Mouse (Mus musculus): Measurements from ENCODE around the gene Mesp1.

The Mesp1 gene

DNA sequence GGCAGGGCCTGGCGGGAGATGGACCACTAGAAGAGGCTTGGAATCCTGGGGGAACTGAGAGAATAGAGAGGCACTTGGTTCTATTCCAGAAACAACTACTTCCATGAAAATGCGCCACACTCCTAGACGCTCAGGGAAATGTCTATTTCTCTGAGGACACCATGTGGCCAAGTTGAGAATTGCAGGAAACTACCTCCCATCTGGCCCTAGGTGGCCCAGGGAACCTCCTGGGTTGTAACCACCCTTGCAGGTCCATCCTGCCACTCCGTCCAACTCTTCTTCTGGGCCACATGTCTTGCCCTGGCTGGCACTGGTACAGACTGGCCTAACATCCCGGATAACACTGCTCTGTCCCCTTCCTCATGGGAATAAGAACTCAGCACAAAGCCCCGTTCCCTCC is 7.3 kb downstream of the Mesp1 start:
- peak; percentile 40 for DNase-seq

DNA sequence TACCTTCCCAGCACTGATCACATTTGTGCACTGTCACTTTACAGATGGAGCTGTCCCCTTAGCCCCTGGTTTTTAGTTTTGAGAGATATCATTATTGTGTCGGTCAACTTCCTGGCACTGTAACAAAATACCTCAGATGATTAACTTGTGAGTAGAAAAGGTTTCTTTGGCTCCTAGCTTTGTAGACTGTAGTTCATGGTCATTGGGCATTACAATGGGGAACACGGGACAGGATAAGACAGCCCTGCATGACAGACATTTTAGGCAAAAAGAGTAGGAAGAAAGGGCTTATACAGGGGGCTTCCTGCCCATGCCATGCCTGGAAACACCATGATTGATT is 11.1 kb downstream of the Mesp1 start:
- no peak for DNase-seq

DNA sequence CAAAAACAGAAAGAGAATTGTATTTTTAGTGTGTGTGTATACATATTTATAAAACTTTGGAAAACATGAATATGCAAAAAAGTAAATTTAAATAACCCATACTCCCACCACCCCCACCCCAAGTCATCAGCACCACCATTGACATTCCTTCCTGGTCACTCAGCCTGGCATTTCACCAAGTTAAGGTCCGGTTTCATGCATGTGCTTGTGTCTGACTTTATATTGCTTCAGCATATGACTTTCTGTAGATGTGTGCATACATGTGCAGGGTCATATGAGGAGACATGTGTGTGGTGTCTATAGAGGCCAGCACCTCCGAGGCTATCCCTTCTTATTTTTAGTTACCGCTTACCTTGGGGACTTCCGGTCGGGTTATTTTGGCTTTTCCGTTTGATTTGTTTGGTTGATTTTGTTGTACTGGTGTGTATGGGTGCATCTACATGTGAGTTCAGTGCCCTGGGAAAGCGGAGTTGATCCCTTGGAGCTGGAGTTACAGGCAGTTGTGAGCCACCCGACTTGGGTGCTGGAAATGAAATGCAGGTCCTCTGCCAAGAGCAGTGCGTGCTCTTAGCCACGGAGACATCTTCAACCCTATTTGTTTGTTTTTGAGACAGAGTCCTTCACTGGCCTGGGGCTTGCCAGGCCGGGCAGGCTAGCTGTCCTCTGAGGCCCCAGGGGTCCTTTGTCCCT is 11.6 kb downstream of the Mesp1 start:
- no peak for DNase-seq

DNA sequence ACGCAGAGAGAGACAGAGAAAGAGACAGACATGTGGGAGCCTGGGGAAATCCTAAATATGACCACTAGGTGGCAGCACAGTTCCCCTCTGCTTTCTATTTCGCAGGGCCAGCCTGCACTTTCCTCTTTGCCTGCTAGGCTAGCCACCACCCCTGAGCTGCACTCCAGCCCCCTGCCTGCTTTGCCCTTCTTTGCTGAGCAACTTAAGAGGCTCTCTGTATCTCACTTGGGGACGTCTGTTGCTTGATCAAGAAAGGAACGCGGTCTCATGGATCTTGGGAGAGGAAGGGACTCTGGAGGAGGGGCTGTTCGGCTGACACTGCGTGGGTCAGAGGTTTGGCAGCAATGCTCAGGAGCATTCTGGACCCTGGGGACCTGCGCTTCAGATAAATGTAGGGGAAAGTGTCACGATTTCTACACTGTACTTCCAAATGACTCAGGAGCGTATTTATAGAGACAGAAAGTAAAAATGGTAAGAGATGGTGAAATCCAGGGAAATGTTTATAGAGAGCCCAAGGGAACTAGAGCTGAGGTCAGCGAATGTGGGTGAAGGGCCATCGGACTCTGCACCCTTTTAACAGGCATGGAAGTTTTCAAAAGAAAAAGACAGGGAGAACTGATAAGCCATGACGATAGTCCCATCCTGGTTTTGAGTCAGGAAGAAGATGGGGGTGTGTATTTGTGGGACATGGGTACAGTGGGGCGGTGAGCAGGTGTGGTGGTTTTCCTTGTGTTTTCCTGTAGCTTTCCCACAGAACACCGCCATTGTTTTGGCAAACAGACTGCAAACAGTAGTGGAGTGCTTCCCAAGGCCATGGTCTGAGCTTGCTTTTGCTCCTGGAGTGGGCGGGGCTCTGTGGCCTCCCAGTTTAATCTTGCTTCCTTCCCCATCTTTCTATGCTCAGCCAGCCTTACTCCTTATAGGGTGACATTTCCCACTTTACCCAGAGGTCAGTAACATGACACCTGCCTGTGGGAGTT is 12.7 kb downstream of the Mesp1 start:
- DNase-seq, result peak; percentile 65

DNA sequence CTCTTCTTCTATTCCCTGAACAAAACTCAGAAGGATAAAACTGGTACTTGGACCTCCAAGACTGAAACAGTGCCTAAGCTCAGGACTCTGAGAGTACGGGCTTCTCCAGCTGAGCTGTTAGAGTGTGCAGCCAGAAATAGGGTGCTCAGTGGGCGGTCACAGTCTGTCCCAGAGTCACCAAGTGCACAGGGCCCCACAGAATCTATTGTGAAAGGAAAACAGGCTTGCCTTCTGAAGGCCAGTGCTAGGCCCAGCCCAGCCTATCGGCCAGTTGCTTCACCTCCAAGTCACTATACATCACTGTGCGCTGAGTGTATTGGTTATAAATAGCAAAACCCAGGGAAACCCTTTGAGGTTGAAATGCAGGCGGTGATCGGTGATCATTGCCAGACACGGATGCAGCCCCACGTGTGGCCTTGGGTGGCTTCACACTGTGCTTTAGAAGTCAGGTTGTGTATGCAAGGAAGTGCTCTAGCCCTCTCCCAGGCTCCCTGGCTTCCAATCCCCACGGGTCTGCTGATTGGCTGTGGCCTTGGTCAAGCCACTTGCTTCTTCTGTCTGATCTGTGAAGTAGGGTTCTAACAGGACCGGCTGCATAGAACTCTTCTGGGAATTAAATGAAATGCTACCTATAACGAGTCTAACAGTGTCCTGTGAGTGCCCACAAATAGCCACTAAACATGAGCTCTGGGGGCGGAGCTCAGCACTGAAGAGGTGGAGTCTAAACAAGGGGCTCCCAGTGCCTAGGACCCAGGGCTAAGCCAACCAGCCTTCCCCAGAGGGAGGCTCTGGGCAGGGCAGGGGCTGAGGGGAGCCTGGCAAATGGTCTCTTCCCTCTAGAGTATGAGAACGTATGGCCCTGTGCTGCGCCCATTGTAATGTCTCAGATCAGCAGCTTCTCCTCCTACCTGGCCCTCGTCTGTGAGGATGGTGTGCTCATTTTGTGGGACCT is 21.8 kb downstream of the Mesp1 start:
- peak; percentile 24 for DNase-seq

DNA sequence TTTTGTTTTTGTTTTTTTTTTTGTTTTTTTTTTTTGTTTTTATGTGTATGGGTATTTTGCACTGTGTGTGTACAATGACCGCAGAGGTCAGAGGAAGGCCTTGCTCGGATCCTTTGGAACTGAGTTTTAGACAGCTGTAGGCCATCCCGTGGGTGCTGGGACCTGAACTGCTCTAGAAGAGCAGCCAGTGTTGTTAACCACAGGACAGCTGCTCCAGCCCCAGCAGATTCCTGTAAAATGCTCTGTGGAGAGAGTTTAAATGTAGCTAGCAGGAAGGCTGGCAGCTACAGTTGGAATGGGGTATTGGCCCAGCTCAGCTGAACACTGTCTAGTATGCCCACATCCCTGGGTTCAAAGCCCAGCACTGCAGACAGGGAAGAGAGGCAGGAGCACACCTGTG is 23.9 kb downstream of the Mesp1 start:
- DNase-seq, result no peak

DNA sequence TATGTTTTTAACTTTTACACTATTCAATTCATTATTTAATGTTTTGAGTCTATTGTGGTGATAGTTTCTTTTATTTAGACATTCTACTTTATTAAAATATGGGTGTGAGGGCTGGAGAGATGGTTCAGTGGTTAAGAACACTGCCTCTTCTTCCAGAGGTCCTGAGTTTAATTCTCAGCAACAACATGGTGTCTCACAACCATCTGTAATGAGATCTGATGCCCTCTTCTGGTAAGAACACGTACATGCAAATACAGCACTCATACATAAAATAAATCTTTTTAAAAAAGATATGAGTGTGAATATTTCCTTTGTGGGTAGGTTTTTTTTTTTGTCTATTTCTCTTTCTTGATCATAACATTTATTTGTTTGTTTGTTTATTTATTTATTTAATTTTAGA is 27.6 kb downstream of the Mesp1 start:
- no peak for DNase-seq

DNA sequence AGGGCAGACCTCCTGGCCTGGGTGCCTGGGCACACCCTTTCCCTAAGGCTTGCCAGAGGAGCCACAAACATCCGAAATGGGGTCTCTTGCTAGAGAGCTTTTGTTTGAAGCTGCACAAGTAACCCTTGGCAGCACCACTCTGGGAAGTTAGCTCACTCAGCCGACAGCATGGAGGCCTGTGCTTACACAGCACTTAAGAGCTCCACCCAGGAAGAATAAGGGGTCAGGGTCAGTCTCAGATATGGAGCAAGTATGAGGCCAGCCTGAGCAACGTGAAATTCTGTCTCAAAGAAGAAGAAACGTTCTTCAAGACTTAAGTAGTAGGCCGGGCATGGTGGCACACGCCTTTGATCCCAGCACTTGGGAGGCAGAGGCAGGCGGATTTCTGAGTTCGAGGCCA is 31.5 kb downstream of the Mesp1 start:
- no peak for DNase-seq

DNA sequence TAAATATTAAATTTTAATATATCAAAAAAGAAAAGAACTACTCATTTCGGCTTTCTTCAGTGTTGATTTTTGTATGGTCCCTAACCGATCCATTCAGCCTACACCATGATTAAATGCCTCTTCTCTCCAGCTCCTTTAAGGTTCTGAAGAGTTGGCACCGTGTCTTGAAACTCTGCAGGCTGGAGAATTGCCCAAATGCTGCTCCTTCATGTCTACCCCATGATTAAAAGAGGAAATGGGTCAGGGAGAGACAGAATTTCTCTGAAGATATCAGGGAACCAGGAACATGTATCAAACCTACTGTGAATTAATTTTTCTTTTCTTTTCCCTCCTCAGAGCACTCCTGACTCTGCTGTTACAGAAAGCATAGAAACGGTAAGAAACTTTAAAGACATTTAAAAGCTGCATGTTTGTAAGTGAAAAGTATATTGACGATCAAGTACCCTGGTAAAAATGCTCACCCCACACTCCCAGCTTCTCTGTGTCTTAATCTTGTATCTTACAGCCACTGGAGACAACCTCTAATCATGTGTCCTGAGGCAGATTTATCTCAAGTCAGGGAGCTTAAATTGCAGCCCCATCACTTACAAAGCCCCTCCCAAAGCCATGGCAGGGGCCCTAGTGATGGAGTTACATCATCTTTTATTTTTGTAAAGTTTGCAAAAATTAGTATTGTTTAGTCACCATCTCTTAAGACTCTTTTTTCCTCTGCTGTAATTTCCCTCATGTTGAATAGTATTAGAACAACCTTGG is 32.3 kb downstream of the Mesp1 start:
- no peak for DNase-seq

DNA sequence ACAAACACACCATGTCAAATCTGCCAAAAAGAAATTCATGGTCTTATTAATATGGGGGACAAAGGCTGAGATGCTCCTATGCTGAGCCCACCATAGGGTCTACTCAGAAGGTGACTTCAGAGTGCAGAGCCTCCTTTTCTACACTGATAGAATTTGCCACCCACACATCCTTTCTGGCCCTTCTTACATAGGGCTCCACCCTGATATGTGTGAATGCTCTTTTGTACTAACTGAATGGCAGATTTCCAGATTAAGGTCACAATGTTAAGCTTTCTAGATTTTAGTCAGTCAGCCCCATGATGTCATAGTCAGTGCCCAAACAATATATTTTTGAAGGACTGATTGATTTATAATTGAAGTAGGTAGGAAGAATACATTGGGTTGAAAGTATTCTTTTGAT is 33.8 kb downstream of the Mesp1 start:
- no peak for DNase-seq

DNA sequence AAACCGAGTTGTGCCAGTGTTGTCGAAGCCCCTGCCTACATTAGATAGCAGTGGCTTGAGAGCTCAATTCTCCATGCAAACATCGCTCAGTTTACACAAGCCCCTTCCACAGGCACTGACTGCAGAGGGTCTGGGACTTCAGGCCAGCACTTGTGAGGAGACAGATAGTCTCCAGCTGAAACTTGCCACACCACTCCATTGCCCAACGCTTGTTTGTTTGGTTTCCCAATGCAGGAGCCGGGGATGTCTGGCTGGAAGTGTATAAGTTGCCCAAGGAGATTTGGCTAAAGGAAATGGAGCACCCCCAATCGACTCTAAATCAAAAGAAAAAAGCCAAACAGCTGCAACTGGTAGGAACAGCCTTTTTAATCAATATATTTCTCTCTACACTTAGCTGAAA is 35.4 kb downstream of the Mesp1 start:
- no peak for DNase-seq

DNA sequence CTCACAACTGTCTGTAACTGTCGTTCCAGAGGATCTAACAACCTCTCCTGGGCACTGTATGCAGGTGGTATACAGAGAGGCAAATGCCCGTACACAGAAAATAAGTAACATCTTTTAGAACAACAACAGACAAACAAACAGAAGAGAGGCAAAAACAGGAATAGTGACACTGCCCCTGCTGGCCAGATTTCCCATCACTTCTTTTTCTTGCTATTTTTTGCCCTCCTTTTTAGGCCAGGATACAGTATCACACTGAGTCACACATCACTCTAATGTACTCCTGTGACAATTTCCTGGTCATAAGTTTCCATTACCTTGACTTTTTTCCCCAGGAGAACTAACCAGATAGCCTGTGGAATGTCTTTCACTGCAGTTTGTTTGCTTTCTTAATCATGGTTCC is 37.3 kb downstream of the Mesp1 start:
- DNase-seq, result no peak

DNA sequence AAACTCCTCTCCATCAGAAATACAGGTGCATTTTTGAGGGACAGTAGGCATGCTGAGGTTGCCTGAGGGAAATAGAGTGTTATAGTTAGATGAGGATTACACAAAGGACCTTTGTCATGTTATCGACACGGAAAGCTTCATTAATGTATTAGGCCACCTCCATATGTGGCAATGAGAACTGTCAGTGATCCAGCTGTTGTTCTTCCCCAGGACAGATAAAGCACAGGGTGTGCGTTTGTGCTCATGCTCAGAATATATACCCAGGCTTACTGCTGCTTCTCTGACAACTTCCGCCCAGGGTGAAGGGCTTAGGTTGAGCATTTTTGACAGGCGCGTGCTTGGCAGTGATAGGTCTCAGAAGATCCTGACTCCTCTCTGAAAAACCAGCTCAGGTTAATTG is 44.1 kb downstream of the Mesp1 start:
- no peak for DNase-seq

DNA sequence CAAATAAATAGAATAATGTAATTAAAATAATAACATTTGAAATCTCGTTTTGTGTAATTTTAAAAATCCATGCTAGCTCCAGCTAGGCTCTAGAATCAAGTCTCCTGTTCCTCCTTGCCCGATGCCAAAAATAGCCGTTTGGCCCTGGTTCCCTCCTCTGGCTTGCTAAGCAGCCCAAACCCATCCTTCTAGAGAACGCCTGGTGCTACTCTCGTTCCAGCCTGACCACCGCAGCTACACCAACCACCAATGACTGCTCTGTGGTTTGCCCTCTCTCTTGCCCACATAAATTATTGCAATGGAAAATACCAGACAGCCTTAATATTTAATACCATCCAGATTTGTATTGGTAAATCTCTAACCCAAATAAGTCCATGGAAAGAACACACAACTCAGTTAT is 45.9 kb downstream of the Mesp1 start:
- DNase-seq, result no peak

DNA sequence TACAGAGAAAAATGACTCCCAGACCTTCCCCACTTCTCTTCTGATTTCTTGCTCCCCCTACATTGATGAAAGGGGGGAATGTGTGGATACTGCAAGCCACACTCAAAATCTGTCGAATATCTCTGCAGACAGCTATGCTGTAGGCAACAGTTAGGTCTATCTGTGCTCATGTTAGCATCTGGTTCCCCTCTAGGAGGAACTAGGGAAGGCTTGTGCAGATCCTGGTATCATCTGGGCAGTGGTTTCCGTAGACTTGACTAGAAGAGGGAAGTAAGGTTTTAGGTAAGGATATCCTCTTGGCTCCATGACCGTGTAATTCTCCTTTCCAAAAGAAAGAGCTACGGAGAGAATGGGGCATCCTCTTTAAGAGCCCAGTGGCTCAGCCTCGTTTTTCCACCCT is 49.0 kb downstream of the Mesp1 start:
- DNase-seq, result no peak

DNA sequence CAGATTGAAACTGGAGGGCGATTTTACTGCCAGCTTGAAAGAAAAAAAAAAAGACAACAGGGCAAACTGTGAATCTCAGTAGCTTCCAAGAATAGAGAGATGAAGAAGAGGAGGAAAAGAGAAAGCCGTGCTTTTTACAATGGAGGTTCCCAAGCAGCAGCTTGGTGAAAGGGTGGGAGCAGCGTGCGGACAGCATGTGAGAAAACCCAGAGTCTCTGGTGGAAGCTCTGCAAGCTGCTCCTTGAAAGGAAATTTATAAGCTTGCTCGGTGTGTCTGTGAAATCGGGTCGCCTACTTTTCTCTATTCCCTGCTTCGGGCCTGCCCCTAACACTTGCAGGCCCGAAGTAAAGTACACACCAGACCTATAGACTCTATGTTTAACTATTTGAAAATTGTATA is 49.5 kb downstream of the Mesp1 start:
- DNase-seq, result no peak

DNA sequence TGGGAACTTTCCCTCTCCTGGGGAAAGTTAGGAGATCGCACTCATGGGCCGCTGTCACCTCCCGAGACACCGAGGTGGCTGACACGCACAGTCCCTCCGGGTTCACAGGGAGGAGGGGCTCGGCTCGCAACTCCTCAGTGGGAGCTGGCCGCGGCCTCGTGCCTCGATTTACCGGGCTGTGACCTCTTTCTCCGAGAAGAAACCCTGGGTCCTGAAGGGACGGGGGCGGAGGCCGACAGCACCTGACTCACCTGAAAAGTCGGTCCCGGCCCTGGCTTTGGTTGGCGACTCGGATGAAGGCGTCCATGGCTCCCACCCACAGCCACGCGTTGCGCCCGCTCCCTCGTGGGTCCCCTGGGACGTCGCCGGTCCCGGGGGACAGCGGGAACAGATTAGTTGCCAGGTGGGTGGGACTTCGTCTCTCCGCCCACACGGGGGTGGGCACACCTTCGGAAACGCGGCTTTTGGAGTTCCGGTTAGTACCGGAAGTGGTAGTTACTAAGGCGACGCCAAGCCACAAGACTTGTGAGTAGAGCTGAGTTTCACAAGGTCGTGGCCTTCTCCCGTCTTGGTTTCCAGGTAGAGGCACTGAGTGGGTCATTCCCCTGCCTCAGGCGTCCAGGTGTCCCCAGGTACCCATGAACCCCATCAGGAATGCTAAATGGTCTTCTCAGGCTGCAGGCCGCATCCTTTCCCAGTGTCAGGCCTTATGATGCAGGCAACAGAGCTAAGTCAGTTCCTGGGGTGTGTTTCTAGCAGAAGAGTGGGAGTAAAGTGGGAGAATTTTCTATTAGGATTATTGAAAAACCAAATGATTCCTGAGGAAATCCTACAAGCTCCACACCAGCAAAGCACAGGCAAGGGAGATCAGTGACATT is 50.7 kb downstream of the Mesp1 start, which contains the start of the genes Pex11a and Wdr93:
Gene Pex11a (minus strand): TSS at position 473 of the 878 bp plus-strand sequence.
Gene Wdr93 (plus strand): TSS at position 505 of the 878 bp plus-strand sequence.
- DNase-seq, result peak; percentile 73

DNA sequence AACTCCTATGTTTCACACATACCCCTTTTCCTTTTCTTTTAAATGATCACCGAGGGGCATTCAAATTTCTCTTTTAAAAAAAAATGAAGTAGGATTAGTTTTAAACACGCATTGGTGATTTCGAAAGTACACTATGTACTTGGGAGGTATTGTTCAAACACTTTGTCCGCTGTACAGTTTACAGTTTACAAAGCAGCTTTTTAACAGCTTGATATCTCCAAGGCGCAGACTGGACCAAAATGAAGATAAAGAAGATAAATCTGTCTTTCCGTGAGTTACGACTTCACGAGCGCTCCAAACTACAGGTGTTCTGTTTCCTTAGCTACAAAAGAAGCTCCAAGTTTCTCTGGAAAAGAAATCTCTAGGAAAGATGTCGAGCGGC is 51.3 kb downstream of the Mesp1 start:
- DNase-seq, result no peak
